In genomic region chr3:145758561-145759378, GRCm38 (mm10) we compare ENCODE assay signal across 8 mouse cellular contexts. TPM values are rescaled to one million over a fixed set of nuclear protein-coding genes. Genes with fewer than 3 reads are reported as not detected.
DNase-seq lines count a peak whose midpoint lies in the region; ATAC-seq lines count a peak whose summit lies in the region.

TSS of gene Ddah1 (plus strand) at chr3:145758675.

- H3K9me3 ChIP-seq in hindbrain, embryonic 10.5 days: no peaks in the 10 kb centered on the region
- H3K9me3 ChIP-seq in lung, embryonic 16.5 days (ENCODE audit: control insufficient read depth, low read length): no peaks in the 10 kb centered on the region

- under 1% methylated on average over 97 of the region's 97 CpGs for WGBS in hindbrain, embryonic 10.5 days
- WGBS in lung, embryonic 16.5 days: under 1% methylated on average over 97 of the region's 97 CpGs

- H3K9ac ChIP-seq in lung, embryonic 16.5 days (ENCODE audit: low read length): peak within 1 kb of the TSS; percentile 80

- H3K27ac ChIP-seq in hindbrain, embryonic 10.5 days: peak within 1 kb of the TSS; percentile 95
- no peak within 1 kb of the TSS for H3K27ac ChIP-seq in lung, embryonic 16.5 days (ENCODE audit: low read length)

- peak within 1 kb of the TSS; percentile 100 for H3K4me2 ChIP-seq in lung, embryonic 16.5 days (ENCODE audit: low read depth, low read length)

- peak; percentile 92 for ATAC-seq in lung, embryonic 16.5 days (ENCODE audit: low read depth)

- peaks cover 50% of the 10 kb centered on the region for H3K27me3 ChIP-seq in hindbrain, embryonic 10.5 days (ENCODE audit: insufficient read depth, poor library complexity, severe bottlenecking)
- H3K27me3 ChIP-seq in lung, embryonic 16.5 days (ENCODE audit: control insufficient read depth, insufficient read depth, low read depth, low read length): peaks cover 2% of the 10 kb centered on the region; the same call in 1 of the 2 replicates

- H3K4me3 ChIP-seq in hindbrain, embryonic 10.5 days: peak within 1 kb of the TSS; percentile 77
- peak within 1 kb of the TSS; percentile 70 for H3K4me3 ChIP-seq in lung, embryonic 16.5 days (ENCODE audit: low read length)

- H3K4me1 ChIP-seq in hindbrain, embryonic 10.5 days (replicated peaks): peaks cover 30% of the 10 kb centered on the region
- peaks cover 10% of the 10 kb centered on the region for H3K4me1 ChIP-seq in lung, embryonic 16.5 days (replicated peaks; ENCODE audit: control insufficient read depth, insufficient read depth, low read length)

- no peaks in the 10 kb centered on the region for H3K36me3 ChIP-seq in hindbrain, embryonic 10.5 days
- H3K36me3 ChIP-seq in lung, embryonic 16.5 days (ENCODE audit: control insufficient read depth, insufficient read depth, low read length): no peaks in the 10 kb centered on the region

- DNase-seq in R1 (ENCODE audit: low read depth, low spot score): peak; percentile 90
- DNase-seq in cerebellum, adult 9-11 months: peak; percentile 68
- peak; percentile 43 to 61 for DNase-seq in frontal cortex, postnatal 14 days (ENCODE audit: low spot score in 2 of 2)
- DNase-seq in hindbrain, embryonic 10.5 days (ENCODE audit: low spot score): peak; percentile 75
- DNase-seq in layer of hippocampus, postnatal 14 days (ENCODE audit: low spot score in 2 of 2): peak; percentile 64 to 66
- DNase-seq in retina, postnatal 7 days (ENCODE audit: low read depth, low spot score): peak; percentile 40
- no peak for DNase-seq in thymus, postnatal 10 days (ENCODE audit: low spot score in 2 of 2)

RNA-seq across cellular contexts. Expression of gene Ddah1, which starts in this region (rescaled TPM):
- 22.3 and 24.7 TPM in 2 replicates for polyA plus RNA-seq in hindbrain, embryonic 10.5 days (2016; fragmentation: Nextera tagmentation; extraction: Ambion mirVana)
- 10 to 100 TPM; 62.6 to 72.2 TPM for total RNA-seq in layer of hippocampus, postnatal 14 days (2021)
- 22.0 and 22.4 TPM in 2 replicates for polyA plus RNA-seq in lung, embryonic 16.5 days (2015; fragmentation: Nextera tagmentation; extraction: Ambion mirVana)

Comparison
In these comparisons a context has a peak if more than half of its experiments do, and no peak if none do; other contexts are left out.
1. DNase-seq: peak in R1 (single experiment), cerebellum, adult 9-11 months (single experiment), frontal cortex, postnatal 14 days (2 of 2), hindbrain, embryonic 10.5 days (single experiment), layer of hippocampus, postnatal 14 days (2 of 2) and retina, postnatal 7 days (single experiment); none in thymus, postnatal 10 days (0 of 2).